Mouse (Mus musculus): ENCODE results near the gene Xpnpep2.

GRCm38 (mm10) chrX:48153949-48154348, 45.4 kb downstream of the Xpnpep2 start:
- no peak for TF ChIP-seq CTCF (IDR thresholded peaks at IDR 0.05; ENCODE audit: extremely low read depth, insufficient read length, insufficient replicate concordance, low read depth, low read length)
- no peak for TF ChIP-seq POLR2A (IDR thresholded peaks at IDR 0.05; ENCODE audit: low read depth, low read length)

Measured in small intestine, adult 2 months (tissue).